Mouse (Mus musculus) midbrain, embryonic 16.5 days (tissue): ENCODE measurements around the gene Bicra. TPM values are rescaled to one million over a fixed set of nuclear protein-coding genes. Genes with fewer than 3 reads are reported as not detected.

Source experiments
- ATAC-seq: fragments of 200-750 bp; cut with Nextera tagmentation; 2 replicates; pipeline ENCODE4 v1.8.0; 2017; ENCODE audit warnings: moderate TSS enrichment
- H3K27ac ChIP-seq: fragments of 300-500 bp; sonication (generic); 2 replicates; pipeline ENCODE4 v1.5.1; 2014; ENCODE audit warnings: mild to moderate bottlenecking, low read length, mixed read lengths
- H3K27me3 ChIP-seq: fragments of 300-500 bp; sonication (generic); 2 replicates; pipeline ENCODE4 v1.6.1; 2014; ENCODE audit warnings: low read depth, low read length, mixed read lengths; ENCODE audit not compliant: control insufficient read depth, insufficient read depth
- H3K36me3 ChIP-seq: fragments of 300-500 bp; sonication (generic); 2 replicates; pipeline ENCODE4 v1.6.1; 2014; ENCODE audit warnings: mild to moderate bottlenecking, low read length, moderate library complexity, mixed read lengths; ENCODE audit not compliant: control insufficient read depth, insufficient read depth
- H3K4me1 ChIP-seq: fragments of 300-500 bp; sonication (generic); 2 replicates; pipeline ENCODE4 v1.6.1; 2014; ENCODE audit warnings: mild to moderate bottlenecking, low read length, mixed read lengths; ENCODE audit not compliant: control insufficient read depth, insufficient read depth
- H3K4me2 ChIP-seq: fragments of 300-500 bp; sonication (generic); 2 replicates; pipeline ENCODE4 v1.6.1; 2014; ENCODE audit warnings: mild to moderate bottlenecking, low read length, mixed read lengths
- H3K4me3 ChIP-seq: fragments of 300-500 bp; sonication (generic); 2 replicates; pipeline ENCODE4 v1.5.1; 2014; ENCODE audit warnings: low read depth, mild to moderate bottlenecking, low read length, moderate library complexity, mixed read lengths
- H3K9ac ChIP-seq: fragments of 300-500 bp; sonication (generic); 2 replicates; pipeline ENCODE4 v1.6.1; 2014; ENCODE audit warnings: low read depth, low read length, mixed read lengths
- H3K9me3 ChIP-seq: fragments of 300-500 bp; sonication (generic); replicated peaks from 2 replicates; pipeline ENCODE4 v1.6.1; 2014; ENCODE audit warnings: mild to moderate bottlenecking, low read length, mixed read lengths; ENCODE audit not compliant: control insufficient read depth, poor library complexity, severe bottlenecking
- WGBS: fragments of 180-500 bp; shearing (Covaris S2); extraction: QIAGEN DNeasy Blood & Tissue Kit; methylation state at CpG from one replicate; pipeline ENCODE4 v1.1.7; 2014; 5-methylcytosine and 5-hydroxymethylcytosine counted together
- polyA plus RNA-seq: library from polyadenylated mRNA; unstranded; fragments of >200 nt; fragmentation: Nextera tagmentation; extraction: Ambion mirVana; gene quantifications from 2 replicates; pipeline ENCODE4 v1.2.1, GENCODE M21; 2015

The Bicra gene
- polyA plus RNA-seq, 1 experiment from 2014 or later: 5.9 TPM

DNA sequence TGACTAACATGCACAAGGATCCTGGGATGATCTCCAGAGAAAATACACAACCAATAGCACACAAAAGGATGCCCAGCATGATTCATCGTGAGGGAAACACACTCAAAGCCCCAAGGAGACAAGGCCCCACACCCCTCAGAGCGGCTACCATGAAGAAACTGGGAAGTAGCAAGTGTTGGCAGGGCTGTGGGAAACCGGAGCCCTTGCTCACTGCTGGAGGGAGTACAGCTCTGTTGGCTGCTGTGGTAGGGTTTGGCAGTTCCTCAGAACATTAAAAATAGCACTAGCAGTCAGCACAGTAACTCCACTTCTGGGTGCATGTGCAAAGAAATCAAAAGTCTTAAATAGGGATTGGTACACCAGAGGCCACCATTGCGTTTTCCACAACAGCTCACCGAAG is 45.5 kb downstream of the Bicra start:
- 0 out of 2 replicates have a peak, but pooled peaks cover 4% of the 10 kb centered on the region for H3K36me3 ChIP-seq
- H3K27ac ChIP-seq: no peak overlapping the region
- H3K4me3 ChIP-seq: no peak overlapping the region
- H3K27me3 ChIP-seq: no peaks in the 10 kb centered on the region
- peaks cover 4% of the 10 kb centered on the region; the same call in 1 of the 2 replicates for H3K4me1 ChIP-seq
- ATAC-seq: no peak
- H3K9me3 ChIP-seq: no peaks in the 10 kb centered on the region
- H3K9ac ChIP-seq: no peak overlapping the region
- H3K4me2 ChIP-seq: no peak overlapping the region
- WGBS: 89% methylated on average over 5 of the region's 5 CpGs

DNA sequence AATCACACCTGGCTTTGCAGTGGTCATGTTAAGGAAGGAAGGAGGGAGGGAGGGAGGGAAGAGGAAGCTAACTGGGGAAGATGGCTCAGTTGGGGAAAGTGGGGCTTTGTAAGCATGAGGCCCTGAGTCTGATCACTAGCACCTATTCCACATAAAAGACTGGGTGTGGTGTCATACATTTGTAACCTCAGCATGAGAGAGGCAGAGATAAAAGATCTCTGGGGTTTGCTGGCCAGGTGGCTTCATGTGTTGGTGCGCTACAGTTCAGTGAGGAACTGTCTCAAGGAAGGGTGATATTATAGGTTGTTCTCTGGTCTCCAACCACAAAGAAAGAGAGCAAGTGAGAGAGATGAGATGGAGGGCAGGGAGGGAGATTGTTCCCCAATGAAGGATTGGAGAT is 46.0 kb downstream of the Bicra start:
- Histone ChIP-seq H3K36me3 (0 out of 2 replicates have a peak, but pooled peaks cover 4% of the 10 kb centered on the region), H3K4me1 (peaks cover 4% of the 10 kb centered on the region; the same call in 1 of the 2 replicates), H3K4me3 (no peak overlapping the region), H3K4me2 (no peak overlapping the region), H3K27me3 (no peaks in the 10 kb centered on the region), H3K9ac (no peak overlapping the region), H3K27ac (no peak overlapping the region), H3K9me3 (no peaks in the 10 kb centered on the region)
- no peak for ATAC-seq
- WGBS: 100% methylated on average over 1 of the region's 1 CpGs

DNA sequence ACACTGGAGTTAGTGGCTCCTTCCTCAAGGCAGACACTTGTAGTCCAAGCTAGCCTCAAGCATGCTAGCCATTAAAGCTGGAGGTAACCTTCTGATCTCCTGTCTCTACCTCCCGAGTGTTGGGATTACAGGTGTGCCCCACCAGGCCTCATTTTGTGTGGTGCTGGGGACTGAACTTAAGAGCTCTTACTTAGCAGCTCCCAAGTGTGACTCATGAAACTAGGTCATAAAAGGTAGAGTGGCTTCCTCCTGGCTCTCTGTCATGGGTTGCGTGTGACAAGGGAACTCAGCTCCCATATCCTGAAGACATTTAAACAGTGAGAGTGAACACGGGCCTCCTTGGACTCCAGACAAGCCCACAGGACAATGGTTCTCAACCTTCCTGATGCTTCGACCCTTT is 53.9 kb downstream of the Bicra start:
- Histone ChIP-seq H3K4me3 (no peak overlapping the region), H3K9ac (no peak overlapping the region), H3K27me3 (no peaks in the 10 kb centered on the region), H3K4me1 (no peaks in the 10 kb centered on the region), H3K4me2 (no peak overlapping the region), H3K9me3 (no peaks in the 10 kb centered on the region), H3K27ac (no peak overlapping the region), H3K36me3 (peaks cover 32% of the 10 kb centered on the region)
- WGBS: 95% methylated on average over 4 of the region's 4 CpGs
- no peak for ATAC-seq

DNA sequence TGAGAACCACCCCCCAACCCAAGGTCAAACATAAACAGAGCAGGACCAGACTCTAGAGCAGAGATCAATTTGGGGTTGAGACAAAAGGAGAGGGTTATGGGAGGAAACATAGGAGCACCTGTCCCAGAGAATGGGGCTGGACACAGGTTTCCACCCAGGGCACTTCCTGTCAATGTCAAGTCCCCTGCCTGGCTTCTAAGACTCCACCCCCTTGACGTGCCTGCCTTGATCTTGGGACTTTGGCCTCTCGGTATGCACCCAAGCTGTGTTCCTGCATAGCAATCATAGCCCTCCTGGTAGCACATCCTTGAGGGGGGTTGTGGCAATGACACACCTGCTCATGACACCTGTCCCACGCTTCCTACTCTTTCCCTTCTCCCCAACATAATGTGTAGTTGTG is 54.6 kb downstream of the Bicra start:
- no peaks in the 10 kb centered on the region for H3K4me1 ChIP-seq
- H3K27ac ChIP-seq: no peak overlapping the region
- 92% methylated on average over 3 of the region's 3 CpGs for whole genome bisulfite sequencing
- no peak for ATAC-seq
- no peak overlapping the region for H3K4me2 ChIP-seq
- H3K9me3 ChIP-seq: no peaks in the 10 kb centered on the region
- peaks cover 38% of the 10 kb centered on the region for H3K36me3 ChIP-seq
- no peak overlapping the region for H3K9ac ChIP-seq
- H3K27me3 ChIP-seq: no peaks in the 10 kb centered on the region
- no peak overlapping the region for H3K4me3 ChIP-seq

DNA sequence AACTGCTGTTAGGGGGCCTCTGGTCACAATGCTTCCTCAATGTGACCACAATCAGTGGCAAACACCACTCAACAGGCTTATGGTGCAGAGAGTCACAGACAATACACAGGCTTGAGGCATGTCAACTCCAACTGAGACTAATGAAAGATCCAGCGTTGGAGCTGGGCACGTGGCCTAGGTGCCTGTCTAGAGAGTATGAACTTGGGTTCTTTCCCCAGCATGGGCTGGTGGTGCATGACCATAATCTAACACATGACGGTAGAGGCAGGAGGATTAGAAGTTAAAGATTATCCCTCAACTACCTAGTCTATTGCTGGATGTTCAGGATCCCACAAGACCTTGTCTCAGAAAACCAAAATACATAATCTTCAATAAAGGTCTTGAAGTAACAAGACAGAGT is 56.0 kb downstream of the Bicra start:
- Histone ChIP-seq H3K9me3 (no peaks in the 10 kb centered on the region), H3K4me2 (no peak overlapping the region), H3K4me3 (no peak overlapping the region), H3K27ac (no peak overlapping the region), H3K9ac (no peak overlapping the region), H3K4me1 (no peaks in the 10 kb centered on the region), H3K27me3 (no peaks in the 10 kb centered on the region), H3K36me3 (peaks cover 44% of the 10 kb centered on the region)
- WGBS: 85% methylated on average over 3 of the region's 3 CpGs
- no peak for ATAC-seq

DNA sequence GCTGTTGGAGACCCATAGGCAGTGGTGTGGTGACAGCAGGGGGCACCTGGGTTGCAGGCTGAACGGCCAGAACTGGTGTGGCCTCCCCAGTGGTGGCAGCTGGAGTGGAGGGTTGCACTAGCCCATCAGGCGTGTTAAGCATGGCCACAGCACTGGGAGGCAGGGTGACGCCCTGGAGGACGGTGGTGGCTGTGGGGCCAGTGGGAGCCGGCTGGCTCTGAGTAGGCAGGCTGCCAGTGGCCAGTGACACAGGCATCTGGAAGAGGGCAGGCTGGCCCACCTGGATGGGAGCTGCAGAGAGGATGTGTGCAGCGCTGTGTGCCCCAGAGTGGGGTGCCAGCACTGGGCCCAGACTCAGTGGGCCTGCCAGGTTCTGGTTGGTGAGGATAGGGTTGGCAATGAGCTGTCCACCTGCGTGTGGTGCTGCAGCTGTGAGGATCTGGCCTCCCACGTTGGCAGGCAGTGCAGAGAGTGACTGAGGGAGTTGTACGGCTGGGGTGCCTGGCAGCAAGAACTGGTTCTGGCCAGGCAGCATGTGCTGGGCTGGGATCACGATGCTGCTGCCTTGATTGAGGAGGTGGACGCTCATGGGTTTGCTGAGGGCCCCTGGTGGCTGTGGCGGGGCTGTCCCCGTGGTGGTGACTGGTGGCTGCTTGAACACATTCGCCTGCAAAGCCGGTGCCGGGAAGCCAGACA is 59.9 kb downstream of the Bicra start:
- no peak overlapping the region for H3K9ac ChIP-seq
- no peak overlapping the region for H3K4me3 ChIP-seq
- H3K27me3 ChIP-seq: no peaks in the 10 kb centered on the region
- no peaks in the 10 kb centered on the region for H3K9me3 ChIP-seq
- H3K36me3 ChIP-seq: peaks cover 27% of the 10 kb centered on the region
- 0 out of 2 replicates have a peak, but pooled peaks have one; percentile 19 for ATAC-seq
- H3K4me1 ChIP-seq: no peaks in the 10 kb centered on the region
- 92% methylated on average over 16 of the region's 16 CpGs for WGBS
- H3K4me2 ChIP-seq: no peak overlapping the region
- H3K27ac ChIP-seq: no peak overlapping the region

DNA sequence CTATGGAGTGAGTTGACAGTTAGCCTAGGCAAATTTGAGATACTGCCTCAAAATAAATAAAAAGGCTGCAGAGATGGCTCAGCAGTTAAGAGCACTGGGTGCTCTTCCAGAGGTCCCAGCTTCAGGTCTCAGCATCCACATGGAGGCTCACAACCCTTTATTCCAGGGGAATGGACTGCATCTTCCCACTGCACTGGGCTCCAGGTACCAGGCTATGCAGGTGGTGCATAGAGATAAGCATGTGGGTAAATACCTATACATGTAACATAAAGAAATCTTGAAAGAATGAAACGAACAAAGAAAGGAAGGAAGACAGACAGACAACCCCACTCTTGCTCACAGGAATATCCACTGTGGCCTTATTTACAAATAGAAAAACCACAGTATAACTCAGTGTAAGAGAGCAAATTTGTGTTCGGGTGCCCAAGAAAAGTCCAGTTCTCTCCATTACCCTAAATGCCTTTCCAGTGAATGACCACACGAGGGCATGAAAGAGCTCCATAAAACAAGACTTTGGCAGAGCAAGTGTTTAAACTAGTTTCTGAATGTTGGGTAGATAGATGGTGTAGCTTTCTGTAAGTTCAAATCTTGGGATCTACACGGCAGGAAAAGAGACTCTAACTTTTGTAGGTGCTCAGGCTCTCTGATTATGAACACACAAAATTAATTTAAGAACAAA is 64.9 kb downstream of the Bicra start:
- WGBS: 41% methylated on average over 4 of the region's 4 CpGs
- Histone ChIP-seq H3K27me3 (no peaks in the 10 kb centered on the region), H3K9me3 (no peaks in the 10 kb centered on the region), H3K4me2 (no peak overlapping the region), H3K4me1 (no peaks in the 10 kb centered on the region), H3K9ac (no peak overlapping the region), H3K27ac (no peak overlapping the region), H3K36me3 (peaks cover 16% of the 10 kb centered on the region), H3K4me3 (no peak overlapping the region)
- no peak for ATAC-seq

DNA sequence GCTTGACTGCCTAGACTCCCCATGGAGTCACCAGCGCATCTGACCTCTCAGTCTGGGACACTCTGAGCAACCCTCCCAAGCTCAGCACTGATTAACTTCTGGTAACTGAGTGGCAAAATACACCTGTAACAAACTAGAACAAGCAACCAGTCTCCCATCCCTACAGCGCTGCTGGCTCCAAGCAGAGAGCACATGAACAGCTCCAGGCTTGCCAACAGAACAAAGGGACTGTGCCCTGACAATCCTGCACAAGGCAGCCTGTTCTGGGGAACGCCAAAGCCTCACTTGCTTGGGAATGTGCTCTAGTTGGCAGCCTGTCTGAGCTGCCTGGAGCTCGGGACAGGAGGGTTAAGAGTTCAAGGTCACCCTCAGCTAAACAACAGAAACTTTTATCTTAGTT is 66.2 kb downstream of the Bicra start:
- H3K36me3 ChIP-seq: peaks cover 8% of the 10 kb centered on the region; the same call in 1 of the 2 replicates
- no peak for ATAC-seq
- H3K27ac ChIP-seq: no peak overlapping the region
- no peak overlapping the region for H3K4me2 ChIP-seq
- H3K27me3 ChIP-seq: no peaks in the 10 kb centered on the region
- no peak overlapping the region for H3K9ac ChIP-seq
- H3K4me3 ChIP-seq: no peak overlapping the region
- 93% methylated on average over 4 of the region's 4 CpGs for WGBS
- no peaks in the 10 kb centered on the region for H3K9me3 ChIP-seq
- no peaks in the 10 kb centered on the region for H3K4me1 ChIP-seq

DNA sequence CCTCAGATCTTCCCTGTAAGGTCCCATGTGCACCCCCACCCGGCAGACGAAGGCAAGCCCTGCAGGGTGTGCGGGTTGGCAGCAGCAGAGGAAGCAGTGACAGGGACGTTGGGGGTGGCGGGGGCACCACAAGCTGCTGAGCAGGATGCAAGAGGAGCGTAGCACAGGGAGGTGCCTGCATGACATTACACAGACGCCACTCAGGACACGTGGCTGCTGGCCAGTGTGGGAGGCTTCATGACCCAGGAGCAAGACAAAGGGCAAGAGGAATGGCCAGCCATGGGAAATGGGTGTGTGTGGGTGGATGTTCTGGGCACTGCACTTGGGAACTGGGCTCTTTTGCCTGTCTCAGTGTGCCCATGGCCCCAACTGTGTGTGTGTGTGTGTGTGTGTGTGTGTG is 67.5 kb downstream of the Bicra start:
- H3K9me3 ChIP-seq: no peaks in the 10 kb centered on the region
- H3K27ac ChIP-seq: no peak overlapping the region
- no peaks in the 10 kb centered on the region for H3K4me1 ChIP-seq
- H3K9ac ChIP-seq: no peak overlapping the region
- no peaks in the 10 kb centered on the region for H3K27me3 ChIP-seq
- peaks cover 11% of the 10 kb centered on the region for H3K36me3 ChIP-seq
- 0 out of 2 replicates have a peak, but pooled peaks have one; percentile 3 for ATAC-seq
- no peak overlapping the region for H3K4me2 ChIP-seq
- no peak overlapping the region for H3K4me3 ChIP-seq
- 94% methylated on average over 8 of the region's 8 CpGs for WGBS
